ENCODE assay signal across 8 mouse cellular contexts in genomic region chr3:97311998-97312397, GRCm38 (mm10). TPM values are rescaled to one million over a fixed set of nuclear protein-coding genes. Genes with fewer than 3 reads are reported as not detected.
DNase-seq lines count a peak whose midpoint lies in the region; ATAC-seq and TF ChIP-seq lines count a peak whose summit lies in the region.

No protein-coding gene starts in this region.

- H3K9me3 ChIP-seq in lung, embryonic 14.5 days (ENCODE audit: low read depth, low read length): no peaks in the 10 kb centered on the region

- peak overlapping the region; percentile 29 for H3K4me3 ChIP-seq in lung, embryonic 14.5 days (ENCODE audit: low read depth, low read length)

- peak overlapping the region; percentile 29; the same call in 1 of the 2 replicates for H3K9ac ChIP-seq in lung, embryonic 14.5 days

- TF ChIP-seq CTCF in lung, embryonic 14.5 days (IDR thresholded peaks at IDR 0.05; ENCODE audit: low read depth): no peak

- peak; percentile 70 for ATAC-seq in lung, embryonic 14.5 days (ENCODE audit: insufficient read depth)
- no peak for ATAC-seq in monocyte, adult 5-6 weeks (replicated peaks; ENCODE audit: insufficient number of reproducible peaks, low FRiP score, low TSS enrichment, poor library complexity, severe bottlenecking)

- H3K4me2 ChIP-seq in lung, embryonic 14.5 days: peak overlapping the region; percentile 57

- peak; percentile 37 to 38 for DNase-seq in cerebellum, adult 18-20 months
- no peak for DNase-seq in cerebellum, adult 11 months
- DNase-seq in forelimb bud, embryonic 11.5 days (ENCODE audit: low read depth, low spot score): peak; percentile 61
- peak; percentile 58 to 68 for DNase-seq in heart, postnatal 14 days
- DNase-seq in layer of hippocampus, adult 18-20 months (ENCODE audit: low spot score in 2 of 2): peak; percentile 58 to 74
- DNase-seq in lung, embryonic 14.5 days: peak; percentile 81
- peak; percentile 70 for DNase-seq in retina, postnatal 1 day

- H3K4me1 ChIP-seq in lung, embryonic 14.5 days (ENCODE audit: insufficient read depth): 0 out of 2 replicates have a peak, but pooled peaks cover 3% of the 10 kb centered on the region

- intact Hi-C loops in heart, postnatal 14 days (cut with DNase I): no loop called here

- 13% methylated on average over 21 of the region's 21 CpGs for WGBS in lung, embryonic 14.5 days

- H3K36me3 ChIP-seq in lung, embryonic 14.5 days (ENCODE audit: insufficient read depth): no peaks in the 10 kb centered on the region

- H3K27ac ChIP-seq in lung, embryonic 14.5 days (ENCODE audit: low read depth): peak overlapping the region; percentile 30; the same call in 1 of the 2 replicates

- H3K27me3 ChIP-seq in lung, embryonic 14.5 days (ENCODE audit: insufficient read depth, low read length): peaks cover 3% of the 10 kb centered on the region; the same call in 1 of the 2 replicates

RNA-seq across cellular contexts. Expression of gene Bcl9, which starts 14.3 kb away (rescaled TPM):
- 10 to 100 TPM; 24.6 to 27.2 TPM for total RNA-seq in heart, postnatal 14 days (2021)
- total RNA-seq in layer of hippocampus, adult 18-20 months (2021): 10 to 100 TPM; 58.7 to 60.7 TPM
- 46.1 and 49.7 TPM in 2 replicates for polyA plus RNA-seq in lung, embryonic 14.5 days (2014; fragmentation: Nextera tagmentation; extraction: Ambion mirVana)
- total RNA-seq in monocyte, adult 5-6 weeks (2017): 1.3 to 8.7 TPM (median 3.9 TPM) in 3 replicates
